Mouse (Mus musculus) embryo, embryonic 10 days (tissue): Measurements from ENCODE around the gene Pde4dip.

Source experiments
- DNase-seq: peaks from one replicate; pipeline ENCODE4 v3.0.0-alpha.2; 2015; ENCODE audit warnings: low spot score

The Pde4dip gene

DNA sequence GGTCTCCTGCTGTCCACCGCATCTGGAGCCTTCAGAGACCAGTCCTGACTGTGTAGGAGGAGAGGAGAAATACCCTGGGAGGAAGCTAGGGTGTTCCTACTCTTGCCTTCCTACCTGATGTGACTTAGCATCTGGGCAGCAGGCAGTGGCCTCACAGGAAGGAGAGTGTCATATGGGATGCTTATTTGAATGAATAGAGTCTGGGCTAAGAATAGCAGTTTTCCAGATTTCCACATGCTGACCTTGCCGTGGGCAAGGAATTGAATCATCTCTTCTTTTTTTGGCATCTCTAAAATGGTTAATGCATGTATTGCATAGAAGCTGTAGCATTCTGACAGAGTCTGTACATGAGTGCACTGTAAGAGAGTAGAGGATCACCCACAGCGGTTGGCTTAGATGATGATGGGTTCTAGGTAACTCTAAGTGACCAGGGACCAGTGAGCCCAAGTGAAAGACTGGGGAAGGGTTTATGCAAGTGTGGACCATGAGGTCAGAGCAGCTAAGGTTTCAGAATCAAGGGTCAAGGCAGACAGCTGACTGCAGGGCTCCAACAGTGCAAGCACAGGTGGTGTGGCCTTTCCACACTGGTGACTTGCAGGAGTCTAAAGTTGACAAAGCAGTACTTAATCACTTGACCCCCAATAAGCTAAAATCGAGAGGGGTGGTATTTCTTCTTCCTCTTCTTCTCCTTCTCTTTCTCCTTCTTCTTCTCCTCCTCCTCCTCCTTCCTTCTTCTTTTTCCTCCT lies 202.0 kb downstream of the Pde4dip start:
- DNase-seq: no peak

DNA sequence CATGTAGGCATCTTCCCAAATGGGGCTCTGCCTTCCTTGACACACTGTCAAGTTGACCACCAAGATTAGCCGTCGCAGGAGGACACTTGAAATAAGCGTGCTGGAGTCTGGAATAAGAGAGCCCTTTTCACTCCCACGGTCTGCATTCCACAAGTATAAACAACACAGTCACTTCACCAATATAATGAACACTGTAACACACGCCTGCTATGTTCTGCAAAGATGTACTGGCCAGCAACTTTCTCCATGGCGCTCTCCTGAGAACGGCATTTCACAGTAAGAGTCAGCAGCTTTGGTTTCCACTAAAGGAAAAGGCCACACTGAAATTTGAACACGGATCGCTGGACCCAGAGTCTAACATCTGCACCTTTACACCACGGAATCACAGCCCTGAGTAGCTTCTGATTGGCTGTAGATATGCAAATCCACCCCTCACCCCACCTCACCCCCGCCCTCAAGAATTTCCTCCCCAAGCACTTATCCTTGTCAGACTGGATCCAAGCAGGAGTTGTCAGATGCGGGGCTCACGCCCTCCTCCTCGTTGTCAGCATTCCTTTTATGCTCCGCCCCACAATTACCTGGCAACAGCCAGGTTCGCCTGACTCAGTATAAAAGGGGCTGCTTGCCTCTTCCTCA lies 204.8 kb downstream of the Pde4dip start:
- peak; percentile 67 for DNase-seq

DNA sequence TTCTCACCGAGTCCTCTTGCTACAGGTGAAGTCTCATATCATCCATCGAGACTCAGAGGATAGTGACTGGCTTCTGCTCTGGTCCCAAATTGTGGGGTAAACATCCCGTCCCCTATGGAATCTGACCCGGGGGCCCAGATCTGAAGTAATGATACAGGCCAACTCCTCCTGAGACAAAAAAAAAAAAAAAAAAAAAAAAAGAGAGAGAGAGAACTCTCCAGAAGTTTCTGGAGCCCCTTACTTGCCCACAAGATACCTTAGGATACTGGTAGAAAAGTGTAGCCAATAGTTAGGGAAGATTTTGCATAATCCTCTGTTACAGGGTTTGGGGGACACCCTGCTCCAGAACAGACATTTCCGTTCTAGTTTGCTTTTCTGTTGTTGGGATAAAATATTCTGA lies 205.9 kb downstream of the Pde4dip start:
- DNase-seq: no peak

DNA sequence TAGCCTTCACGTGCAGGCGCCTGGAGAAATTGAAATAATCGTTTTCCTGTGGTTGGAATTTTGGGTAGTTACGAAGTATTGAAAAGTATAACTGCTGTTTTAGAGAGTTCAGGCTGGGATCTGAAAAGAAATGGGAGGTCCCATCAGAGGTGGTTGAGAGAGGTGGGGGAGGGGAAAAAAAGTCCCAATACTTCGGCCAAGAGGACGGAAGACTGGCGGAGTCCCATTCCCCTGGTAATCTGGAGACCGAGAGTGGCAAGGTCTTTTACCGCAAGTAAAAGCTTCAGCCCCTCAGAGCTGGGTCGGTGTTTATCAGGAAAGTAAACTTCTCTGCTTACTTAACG lies 206.4 kb downstream of the Pde4dip start:
- DNase-seq: no peak

DNA sequence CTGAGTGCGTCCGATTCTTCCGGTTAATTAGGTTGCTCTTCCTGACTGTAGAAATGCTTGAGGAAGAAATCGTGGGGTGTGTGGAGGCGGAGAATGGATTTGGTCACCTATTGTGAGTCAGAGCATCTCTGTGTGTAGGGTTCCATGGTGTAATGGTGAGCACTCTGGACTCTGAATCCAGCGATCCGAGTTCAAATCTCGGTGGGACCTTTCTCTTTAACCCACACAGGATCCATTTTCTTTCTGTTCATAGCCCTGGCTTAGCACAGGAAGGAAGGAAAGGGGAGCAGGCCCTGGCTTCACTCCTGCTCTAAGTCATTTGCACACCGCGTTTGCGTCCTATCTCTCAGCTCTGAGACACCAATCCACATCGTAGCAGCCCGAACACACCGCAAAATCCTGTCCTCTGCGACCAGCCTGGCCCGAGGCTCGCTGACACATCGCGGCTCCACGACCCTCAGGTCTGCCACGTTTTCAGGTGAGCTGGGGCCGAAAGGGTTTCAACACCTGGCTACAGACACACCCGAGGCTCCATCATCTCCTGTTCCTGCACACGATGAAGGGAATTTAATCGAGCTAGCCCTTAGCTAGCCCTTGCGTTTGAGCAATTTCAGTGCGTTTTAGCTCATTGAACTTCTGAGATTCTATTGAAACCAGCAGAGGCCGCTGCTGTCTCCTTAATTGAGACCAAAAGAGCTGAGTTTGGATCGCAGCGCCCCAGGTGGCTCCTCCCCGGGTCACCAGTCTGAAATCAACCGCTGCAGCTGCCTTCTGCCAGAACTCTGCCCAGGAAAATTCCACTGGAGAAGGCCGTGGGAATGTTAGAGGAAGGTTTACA lies 207.0 kb downstream of the Pde4dip start:
- DNase-seq: peak; percentile 88

DNA sequence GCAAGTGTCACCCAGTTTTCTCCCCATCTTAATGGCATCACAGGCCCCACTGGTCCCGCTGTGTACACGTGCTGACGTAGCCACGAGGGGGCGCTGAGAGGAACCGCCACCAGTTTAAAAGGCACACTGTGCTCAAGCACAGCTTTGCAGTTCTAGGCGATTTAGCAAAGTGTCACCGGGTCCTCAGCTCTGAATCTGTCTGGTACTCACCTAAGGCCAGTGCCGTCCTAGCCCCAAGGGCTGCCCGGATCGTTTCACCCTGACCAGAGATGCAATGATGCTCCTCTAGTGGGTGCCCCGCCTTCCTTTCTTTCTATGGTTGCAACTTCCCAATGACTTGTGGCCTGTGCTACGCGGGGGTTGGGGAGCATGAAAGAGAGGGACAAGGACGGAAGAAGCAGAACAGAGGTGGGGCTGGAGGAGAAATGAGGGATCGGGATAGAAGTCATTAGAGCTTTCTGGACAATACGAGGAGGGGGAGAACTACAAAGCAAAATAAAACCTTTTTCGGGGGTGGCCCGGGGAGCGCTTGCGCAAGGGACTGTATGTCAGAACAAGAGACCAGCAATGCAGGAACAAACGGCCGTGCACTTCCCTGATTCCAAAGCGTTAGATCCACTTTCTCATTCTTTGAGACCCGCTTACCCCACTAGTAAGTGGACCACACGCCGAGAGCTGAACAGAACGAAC lies 207.7 kb downstream of the Pde4dip start:
- DNase-seq: peak; percentile 86

DNA sequence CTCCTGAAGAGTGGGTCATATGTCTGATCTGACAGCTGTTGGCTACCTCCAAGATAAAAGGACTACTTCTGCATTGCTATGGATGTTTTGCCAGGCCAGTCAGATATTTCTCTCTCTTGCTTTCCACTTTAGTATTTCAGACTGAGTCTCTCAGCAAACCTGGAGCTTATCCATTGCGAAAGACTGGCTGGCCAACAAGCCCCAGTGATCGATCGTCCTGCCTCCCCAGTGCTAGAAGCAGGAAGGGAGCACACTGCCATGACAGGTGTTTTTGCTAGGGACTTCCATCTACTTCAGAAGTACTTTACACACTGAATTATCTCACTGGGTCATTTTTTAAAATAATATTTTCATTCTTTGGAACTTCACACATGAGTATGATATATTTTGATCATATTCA lies 210.1 kb downstream of the Pde4dip start:
- no peak for DNase-seq

DNA sequence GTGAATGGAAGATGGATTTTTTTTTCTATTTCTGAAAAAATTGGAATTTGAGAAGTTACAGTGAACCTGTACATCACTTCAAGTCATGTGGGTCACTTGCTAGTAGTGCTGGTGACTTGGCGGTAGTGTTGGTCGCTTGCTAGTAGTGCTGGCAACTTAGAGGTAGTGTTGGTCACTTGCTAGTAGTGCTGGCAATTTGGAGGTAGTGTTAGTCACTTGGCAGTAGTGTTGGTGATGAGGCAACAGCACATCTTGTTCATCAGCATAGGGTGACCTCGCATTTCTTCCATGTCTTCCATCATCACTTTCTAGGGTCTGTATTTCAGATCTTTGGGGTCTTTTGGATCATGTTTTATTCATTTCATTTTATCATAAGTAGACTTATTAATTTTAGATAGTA lies 212.4 kb downstream of the Pde4dip start:
- DNase-seq: no peak

DNA sequence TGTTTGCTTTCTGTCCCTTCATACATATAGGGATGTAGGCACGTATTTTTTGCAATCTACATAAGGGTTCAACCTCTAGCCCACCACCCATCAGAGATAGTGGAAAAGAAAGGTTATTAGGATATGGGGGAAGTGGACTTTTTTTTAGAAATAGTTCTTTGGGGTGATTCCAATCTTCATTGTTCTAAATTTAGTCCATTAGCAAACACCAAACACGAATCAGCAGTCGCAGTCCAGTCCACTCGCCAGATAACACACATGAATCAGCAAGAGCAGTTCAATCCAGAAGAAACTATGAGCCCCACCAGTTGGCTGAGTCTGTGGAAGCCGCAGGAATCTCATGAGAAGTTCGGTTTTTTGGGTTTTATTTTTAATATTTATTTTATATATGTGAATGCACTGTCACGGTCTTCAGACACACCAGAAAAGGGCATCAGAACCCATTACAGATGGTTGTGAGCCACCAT lies 213.8 kb downstream of the Pde4dip start, which contains the start of gene Gm17651:
Gm17651 (minus strand) TSS at position 51 of the 467 bp plus-strand sequence.
- DNase-seq: no peak

DNA sequence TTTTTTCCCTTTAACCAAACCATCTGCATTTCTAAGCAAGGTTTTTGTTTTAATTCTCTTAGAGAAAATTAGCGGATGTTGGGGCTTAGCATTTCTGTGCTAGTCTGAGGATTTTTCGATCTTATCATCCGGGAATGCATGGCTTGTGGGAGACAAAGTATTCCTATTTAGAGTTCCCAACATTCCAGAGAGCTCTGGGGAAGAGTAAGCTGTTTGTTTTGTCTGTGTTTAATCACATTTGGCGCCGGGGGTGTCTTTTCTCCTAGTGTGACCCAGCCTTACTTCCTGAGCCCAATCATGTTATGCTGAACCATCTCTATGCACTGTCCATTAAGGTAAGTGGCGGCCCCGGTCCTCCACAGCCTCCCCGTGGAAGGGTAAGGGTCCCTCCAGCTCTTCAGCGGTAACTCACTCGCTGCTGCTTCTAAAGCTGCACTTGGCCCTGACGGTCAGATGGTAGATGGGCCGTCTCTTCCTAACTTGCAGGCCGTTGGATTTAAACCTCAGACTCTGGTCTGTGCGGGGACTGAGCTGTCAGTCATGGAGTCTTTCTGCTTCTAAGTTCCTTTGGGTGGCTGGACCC lies 221.3 kb downstream of the Pde4dip start:
- no peak for DNase-seq

DNA sequence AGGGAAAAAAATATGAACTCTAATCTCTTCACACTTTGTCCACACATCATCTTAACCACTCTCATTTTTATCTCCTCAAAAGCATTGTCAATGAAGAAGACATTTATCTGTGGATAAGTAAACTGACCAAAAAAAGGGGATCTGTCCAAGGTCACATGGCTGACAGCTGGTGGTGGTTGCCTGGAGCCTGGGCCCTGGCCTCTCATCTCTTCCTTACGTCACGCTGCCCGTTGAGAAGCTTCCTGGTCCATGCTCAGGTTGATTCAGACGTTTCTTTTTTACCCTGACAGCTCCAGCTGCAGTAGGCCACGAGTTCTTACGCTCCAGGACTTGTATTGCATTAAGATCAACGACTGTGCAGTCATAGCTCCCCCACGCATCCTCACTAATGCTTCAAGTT lies 222.4 kb downstream of the Pde4dip start:
- no peak for DNase-seq

DNA sequence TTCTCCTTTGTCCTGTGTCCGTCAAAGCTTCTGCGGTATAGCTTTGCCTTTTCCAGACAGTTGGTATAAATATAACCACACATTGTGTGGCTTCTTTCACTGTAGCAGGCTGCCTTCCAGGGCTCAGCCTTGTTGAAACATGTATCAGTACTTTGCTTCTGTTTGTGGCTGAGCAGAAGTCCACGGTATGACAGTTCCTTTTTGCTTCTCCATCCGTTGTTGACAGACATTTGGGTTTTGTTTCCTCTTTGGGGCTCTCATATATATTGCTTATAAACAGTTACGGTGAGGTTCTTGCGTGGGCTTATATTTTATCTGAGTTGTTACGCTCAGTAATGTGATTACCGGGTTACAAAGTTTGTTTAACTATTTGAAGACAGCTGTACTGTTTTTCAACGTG lies 223.0 kb downstream of the Pde4dip start:
- no peak for DNase-seq

DNA sequence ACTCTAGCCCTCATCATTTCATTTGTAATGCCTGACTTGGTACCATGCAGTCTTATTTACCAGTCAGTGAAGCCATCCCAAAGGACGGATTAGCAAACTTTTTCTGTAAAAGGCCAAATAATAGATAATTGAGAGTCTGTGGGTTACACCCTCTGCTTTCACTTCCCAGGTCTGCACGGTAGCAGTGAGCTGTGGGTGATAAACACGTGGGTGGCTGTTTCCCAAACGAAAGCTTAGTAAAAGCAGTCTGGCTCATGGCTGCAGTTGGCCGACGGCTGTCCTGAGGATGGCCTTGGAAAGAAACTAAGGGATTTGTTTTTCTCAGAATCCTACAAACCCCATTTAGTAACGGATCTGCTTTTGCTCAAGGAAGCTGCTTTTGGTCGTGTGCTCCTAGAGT lies 227.3 kb downstream of the Pde4dip start:
- no peak for DNase-seq

DNA sequence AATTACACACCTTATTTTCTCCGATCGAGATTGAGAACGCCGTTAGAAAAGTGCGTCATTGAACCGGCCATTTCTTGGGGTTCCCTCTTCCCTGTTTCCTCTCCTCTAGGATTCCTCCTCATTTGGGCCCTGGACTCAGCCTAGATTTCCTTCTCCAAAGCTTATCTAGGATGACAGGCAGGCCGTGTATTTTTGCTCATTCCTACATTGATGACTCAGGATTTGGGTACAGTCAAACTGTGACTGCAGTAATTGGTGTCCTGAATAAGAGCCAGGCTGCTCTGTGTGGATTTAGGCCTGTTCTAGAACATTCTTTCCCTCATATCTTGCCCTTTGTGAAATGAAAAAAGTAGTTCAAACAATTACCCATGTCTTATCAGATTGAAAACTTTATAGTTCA lies 228.8 kb downstream of the Pde4dip start:
- no peak for DNase-seq

DNA sequence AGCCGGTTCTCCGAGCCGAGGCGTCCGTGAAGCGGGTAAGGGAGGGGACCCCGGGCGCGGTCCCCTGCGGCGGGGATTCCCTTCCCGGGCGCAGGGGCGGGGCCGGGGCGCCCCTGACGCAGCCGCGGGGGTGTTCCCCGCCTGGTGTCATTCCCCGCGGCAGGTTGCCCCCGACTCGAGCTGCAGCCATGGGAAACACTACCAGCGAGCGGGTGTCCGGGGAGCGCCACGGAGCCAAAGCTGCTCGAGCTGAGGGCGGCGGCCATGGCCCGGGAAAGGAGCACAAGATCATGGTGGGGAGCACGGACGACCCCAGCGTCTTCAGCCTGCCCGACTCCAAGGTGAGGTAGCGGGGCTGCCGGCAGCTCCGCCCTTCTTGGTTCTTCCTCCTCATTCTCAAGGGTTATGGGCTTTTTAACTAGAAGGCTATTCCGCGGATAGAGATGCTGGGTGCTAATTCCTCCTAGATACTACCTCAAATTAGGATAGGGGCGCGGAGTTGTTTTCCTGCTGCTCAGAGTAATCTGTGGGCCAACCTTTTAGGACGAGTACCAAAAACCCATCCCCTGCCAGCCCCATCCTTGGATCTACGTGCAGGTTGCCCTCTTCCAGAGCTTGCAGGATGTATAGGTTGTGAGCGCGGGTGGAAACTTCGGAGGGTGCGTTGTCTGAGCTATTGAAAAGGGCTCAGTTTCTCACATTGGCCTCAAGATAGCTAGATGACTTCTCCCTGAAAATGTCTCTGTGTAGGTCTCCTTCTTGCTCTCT lies 229.9 kb downstream of the Pde4dip start:
- DNase-seq: peak; percentile 53

DNA sequence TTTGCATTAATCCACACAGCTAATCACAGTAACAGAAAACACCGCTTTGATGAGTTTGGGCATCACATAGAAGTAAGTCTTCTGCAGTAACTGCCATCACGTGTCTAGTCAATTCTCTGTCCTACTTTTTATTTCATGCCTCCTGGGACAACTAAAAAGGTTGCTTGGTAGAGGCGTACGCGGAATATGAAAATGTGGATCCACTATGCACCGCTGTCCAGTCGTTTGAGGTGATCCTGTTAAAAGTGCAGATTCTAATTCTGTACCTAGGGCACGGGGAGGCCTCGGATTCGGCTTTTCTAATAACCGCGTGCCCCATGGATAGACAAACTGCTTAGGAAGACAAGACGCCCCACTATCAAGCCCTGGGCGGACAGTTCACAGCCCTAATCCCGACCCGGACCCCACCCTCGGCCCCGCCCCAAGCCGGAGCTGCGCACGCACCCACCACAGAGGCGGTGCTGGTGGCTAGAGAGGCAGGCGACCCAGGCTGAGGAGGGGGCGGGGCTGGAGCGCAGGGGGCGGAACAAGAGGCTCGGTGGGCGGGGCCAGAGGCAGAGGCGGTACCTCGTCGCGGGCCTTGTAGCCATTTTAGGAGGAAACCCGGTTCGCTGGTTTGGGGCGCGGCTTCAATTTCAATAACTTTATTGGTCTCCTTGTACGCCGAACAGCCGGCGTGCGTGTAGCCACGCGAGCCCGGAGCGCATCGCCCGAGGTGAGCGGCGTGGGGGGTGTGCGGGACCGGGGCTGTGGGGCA lies 230.7 kb downstream of the Pde4dip start, which contains the start of gene Prkab2:
Prkab2 (plus strand) TSS at position 539 of the 757 bp plus-strand sequence.
- DNase-seq: peak; percentile 95

DNA sequence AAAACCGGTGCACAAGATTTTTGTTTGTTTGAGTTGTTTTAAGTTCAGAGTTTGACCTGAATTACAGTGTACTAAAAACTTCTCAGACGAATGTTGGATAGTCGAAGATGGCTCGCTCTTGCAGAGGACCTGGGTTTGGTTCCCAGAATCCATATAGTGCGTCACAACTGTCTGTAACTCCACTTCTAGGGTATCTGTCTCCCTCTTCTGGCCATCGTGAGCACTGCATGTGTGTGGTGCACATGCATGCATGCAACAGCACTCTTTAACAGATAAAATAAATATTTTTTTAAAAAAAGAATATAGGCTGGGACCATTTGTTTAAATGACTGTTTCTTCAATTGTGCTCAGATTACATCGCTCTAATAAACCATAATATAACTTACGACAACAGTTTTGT lies 233.6 kb downstream of the Pde4dip start:
- no peak for DNase-seq

DNA sequence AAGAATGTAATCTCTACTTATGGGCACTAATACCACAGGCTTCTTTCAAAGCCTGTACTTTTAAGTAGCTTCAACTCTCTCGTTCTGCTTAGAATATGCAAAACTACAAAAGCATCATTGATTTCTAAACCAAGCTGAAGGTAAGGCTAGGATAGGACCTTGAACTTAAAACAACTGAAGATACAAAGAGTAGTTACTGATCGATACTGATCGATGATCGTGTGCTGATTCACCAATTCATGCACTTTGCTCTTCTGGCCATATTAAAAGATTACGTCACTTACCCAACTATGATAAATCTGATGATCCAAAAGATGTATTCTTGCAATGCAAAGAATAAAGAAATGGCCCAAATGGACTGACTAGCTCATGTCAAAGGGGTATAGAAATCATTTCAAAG lies 234.7 kb downstream of the Pde4dip start:
- DNase-seq: no peak

DNA sequence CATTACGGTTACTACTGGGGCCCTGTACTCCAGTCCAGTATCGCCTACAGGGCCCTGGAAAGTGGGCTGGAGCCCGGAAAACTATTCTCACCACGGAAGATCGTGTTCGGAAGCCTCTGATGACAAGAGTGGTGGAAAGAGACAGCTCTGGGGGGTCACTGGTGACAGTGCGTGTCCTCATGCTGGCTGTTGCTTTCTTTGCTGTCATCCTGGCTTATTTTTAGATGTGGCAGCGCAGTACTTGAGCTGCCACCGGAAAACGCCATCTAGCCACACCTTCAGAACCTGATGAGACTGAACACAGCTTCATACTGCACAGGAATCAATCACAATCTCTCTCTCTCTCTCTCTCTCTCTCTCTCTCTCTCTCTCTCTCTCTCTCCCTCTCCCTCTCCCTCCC lies 236.9 kb downstream of the Pde4dip start:
- DNase-seq: no peak

DNA sequence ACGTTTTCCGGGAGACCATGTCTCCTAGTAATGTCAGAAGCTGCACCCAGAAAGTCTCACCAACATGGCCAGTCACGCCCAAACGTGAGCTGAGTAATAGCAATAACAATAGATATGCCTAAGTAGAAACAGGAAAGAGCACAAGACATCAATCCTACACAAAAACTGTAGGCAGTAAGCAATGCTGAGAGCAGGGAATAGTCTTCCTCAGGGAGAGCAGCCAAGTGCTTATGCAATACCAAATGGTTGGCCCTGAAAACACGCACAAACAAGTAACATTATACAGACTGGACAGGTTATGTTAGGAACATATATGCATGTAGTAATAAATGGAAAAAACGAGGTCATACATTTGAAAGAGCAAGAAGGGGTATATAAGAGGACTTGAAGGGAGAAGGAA lies 239.0 kb downstream of the Pde4dip start:
- no peak for DNase-seq
